Mouse (Mus musculus): Measurements from ENCODE around the gene Wdr93. TPM values are rescaled to one million over a fixed set of nuclear protein-coding genes. Genes with fewer than 3 reads are reported as not detected.

Wdr93 gene
- total RNA-seq, 2 experiments from 2014 or later: 1.6 to 2.0 TPM

GRCm38 (mm10) chr7:79800336-79800735 lies 57.4 kb downstream of the Wdr93 start:
- DNase-seq: no peak

DNA sequence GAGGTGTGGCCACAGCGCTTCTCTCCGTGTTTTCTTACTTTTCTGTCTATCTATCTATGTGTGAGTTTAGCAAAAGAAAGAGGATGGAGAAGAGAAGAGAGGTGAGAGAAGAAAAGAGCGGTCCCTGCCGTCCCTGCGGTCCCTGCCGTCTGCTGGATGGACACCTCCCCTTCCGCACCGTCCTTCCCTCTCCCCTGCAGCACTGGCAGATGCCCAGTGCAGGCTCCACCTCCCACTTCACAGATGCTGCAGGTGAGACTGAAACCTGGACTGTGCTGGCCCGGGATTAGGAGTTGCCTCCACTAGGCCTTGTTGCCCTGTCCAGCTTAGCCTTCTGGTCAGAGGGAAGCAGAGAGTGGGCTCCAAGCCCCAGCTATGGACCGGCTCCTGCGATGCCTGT lies 58.4 kb downstream of the Wdr93 start:
- DNase-seq: no peak

GRCm38 (mm10) chr7:79802037-79802436 lies 59.1 kb downstream of the Wdr93 start:
- no peak for DNase-seq

GRCm38 (mm10) chr7:79803887-79804286 lies 60.9 kb downstream of the Wdr93 start:
- peak; percentile 79 to 84 for DNase-seq

DNA sequence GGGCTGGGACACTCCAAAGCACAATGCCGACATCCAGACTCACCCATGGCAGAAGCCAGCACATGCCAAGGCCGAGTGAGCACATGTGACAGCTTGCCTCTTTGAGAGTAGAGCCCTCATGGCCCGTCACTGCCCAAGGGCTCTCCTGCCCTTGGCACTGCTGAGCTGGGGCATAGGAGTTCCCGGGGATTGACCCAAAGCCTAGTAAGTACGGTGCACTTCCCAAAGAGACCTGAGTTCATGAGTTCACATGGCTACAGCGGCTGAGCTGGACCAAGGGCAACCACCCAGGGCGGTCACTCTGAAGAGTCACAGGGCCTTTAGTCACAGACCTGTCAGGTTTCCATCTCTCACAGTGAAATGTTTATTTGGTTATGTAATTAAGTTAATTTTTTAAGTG lies 65.6 kb downstream of the Wdr93 start:
- DNase-seq: peak; percentile 32 to 59

DNA sequence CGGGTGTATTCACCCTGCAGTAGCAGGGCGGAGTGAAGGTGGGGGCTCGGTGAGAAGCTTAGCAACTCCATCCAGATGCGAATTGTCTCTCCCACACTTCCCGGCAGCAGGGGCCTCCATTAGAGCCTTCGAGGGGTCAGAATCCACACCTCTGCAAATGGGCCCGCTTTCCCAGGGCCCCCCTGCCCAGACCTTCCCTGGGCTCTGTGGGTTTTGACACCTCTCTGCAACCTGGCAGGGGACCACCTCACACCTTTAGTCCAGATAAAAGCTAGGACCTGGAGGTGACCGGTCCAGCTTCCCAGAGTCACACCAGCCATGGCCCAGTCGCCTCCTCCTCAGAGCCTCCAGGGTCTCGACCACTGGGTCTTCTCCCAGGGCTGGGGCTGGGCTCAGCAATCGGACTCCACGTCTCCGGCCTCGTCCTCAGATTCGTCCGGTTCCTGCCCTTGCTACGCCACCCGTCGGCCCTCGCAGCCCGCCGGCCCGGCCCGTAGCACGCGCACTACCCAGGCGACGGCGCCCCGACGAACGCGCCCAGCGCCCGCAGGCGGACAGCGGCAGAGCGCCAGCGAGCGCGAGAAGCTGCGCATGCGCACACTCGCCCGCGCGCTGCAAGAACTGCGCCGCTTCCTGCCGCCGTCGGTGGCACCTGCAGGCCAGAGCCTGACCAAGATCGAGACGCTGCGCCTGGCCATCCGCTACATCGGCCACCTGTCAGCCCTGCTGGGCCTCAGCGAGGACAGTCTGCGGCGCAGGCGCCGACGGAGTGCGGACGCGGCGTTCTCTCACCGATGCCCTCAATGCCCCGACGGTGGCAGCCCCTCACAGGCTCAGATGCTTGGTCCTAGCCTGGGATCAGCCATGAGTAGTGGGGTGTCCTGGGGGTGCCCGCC lies 67.9 kb downstream of the Wdr93 start, which contains the start of gene Mesp2:
Mesp2 (plus strand) TSS at position 117 of the 896 bp plus-strand sequence.
- peak; percentile 77 to 87 for DNase-seq

DNA sequence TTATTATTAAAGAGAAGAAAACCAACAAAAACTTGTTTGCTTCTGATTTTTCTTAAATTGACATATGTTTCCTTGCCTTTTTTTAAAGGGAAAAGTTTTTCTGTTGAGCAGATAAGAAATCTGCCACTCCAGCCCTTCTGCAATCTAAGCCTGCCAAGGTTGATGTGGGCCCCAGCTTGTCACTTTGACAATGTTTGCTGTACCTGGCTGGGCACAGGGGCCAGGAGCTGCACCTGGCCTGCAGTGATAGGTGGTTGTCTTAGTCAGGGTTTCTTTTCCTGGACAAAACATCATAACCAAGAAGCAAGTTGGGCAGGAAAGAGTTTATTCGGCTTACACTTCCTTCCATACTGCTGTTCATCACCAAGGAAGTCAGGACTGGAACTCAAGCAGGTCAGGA lies 70.4 kb downstream of the Wdr93 start:
- DNase-seq: no peak

GRCm38 (mm10) chr7:79818321-79818720 lies 75.4 kb downstream of the Wdr93 start:
- DNase-seq: no peak

GRCm38 (mm10) chr7:79819515-79819914 lies 76.6 kb downstream of the Wdr93 start:
- DNase-seq: no peak

GRCm38 (mm10) chr7:79819996-79820395 lies 77.0 kb downstream of the Wdr93 start:
- DNase-seq: no peak

DNA sequence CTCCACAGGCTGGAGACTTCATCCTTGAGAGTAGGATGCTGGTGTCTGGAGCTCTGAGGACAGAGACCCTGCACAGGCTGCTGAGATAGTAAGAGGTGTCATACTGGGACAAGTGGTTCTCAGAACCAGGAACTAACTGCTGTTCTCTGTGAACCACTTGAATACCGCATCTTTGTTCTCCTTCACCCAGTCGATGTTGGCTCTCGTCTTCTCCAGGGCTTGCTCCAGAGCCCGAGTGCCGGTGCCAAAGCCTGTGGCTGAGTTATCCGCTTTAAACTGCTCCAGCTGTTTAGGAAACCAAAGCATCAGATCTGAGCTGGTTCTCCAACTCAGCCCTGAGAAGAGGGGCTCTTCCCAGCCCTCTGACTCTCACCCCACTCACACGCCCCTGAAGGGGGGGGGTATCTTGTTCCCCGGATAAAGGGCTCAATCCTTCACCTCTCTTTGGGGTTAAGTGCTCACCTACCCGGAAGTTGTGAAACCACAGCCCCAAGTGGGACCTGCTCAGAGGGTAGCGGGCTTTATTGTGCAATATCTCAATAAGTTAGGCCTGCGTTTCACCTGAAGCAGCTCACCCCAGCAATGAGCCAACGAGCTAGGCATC lies 79.2 kb downstream of the Wdr93 start:
- no peak for DNase-seq

GRCm38 (mm10) chr7:79828341-79828740 lies 85.4 kb downstream of the Wdr93 start:
- no peak for DNase-seq

GRCm38 (mm10) chr7:79831145-79831544 lies 88.2 kb downstream of the Wdr93 start:
- no peak for DNase-seq

DNA sequence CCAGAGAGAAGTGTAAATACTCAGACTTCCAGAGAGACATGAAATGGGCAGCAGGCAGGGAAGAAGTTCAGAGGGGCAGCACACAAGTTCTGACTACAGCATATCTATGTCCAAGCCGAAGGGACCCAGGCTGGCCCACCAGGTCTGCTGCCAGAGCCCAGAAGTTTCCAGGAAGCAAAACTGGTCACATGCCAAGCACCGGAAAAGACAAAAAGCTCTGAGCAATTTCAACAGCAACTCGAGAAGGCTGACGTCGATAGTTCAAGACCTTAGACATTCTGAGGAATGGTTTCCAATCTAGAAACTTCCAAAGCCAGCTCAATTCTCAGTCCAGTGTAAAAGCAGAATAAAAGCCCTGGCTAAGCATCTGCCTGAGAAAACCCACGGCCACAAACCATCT lies 88.6 kb downstream of the Wdr93 start:
- no peak for DNase-seq

DNA sequence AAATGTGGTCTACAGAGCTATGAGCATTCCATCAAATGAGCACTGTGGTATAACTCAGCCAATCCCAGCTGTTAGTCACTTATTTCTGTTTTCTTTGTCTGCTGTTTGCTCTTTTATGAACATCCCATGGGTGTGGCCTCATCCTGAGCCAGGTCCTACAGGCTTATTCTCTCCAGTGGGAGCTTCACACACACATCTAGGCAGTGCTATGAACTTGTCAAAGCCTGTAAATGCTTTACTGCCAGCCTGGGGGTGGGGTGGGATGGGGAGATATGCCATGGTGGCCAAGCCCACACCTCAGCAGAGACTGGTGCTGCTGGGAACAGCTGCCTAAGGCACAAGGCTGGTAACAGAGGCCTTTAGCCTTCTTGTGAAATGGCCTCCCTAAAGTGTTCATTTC lies 90.0 kb downstream of the Wdr93 start:
- no peak for DNase-seq

DNA sequence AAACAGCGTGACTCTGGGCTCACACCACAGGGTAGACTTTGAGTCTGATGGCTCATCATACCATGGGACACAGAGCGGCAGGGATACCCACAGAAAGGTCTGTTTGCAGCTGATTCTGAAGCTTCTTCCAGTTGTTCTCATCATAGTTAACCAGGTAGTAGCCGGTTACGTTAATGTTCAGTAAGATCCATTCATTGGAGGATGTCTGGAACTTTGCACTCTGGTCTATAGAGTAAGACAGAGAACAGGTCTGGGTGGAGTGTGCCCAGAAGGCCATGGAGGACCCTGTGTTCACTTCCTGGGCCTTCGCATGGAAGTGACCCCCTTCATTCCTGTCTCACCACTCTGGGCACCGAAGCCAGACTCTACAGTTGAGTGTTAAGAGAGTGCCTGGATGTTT lies 92.2 kb downstream of the Wdr93 start:
- DNase-seq: no peak

Other genes with a start within 250 kb of the Wdr93 start
- 10 to 100 TPM; 16.5 to 56.2 TPM for gene Rhcg, start 125.5 kb upstream of the Wdr93 start, total RNA-seq (2021)
- under 1 TPM; 0.49 to 0.50 TPM for gene Ticrr, start 83.0 kb upstream of the Wdr93 start, total RNA-seq (2021)
- 1 to 10 TPM; 4.1 TPM for gene Kif7, start 27.4 kb upstream of the Wdr93 start, total RNA-seq (2021)
- 100 to 1,000 TPM; 500 to 527 TPM for gene Plin1, start 10.3 kb upstream of the Wdr93 start, total RNA-seq (2021)
- 10 to 100 TPM; 49.2 to 49.3 TPM for gene Pex11a, start within 50 bp of the Wdr93 start, total RNA-seq (2021)
- not detected for gene Mesp1, start 50.6 kb downstream of the Wdr93 start, total RNA-seq (2021)
- gene Mesp2, start 67.6 kb downstream of the Wdr93 start, total RNA-seq (2021): under 1 TPM; 0.26 to 0.79 TPM
- gene Anpep, start 117.9 kb downstream of the Wdr93 start, total RNA-seq (2021): 10 to 100 TPM in 1 of 2 experiments, 1 to 10 TPM in 1; 9.2 to 10.8 TPM
- gene Ap3s2, start 177.5 kb downstream of the Wdr93 start, total RNA-seq (2021): 10 to 100 TPM; 25.8 to 30.7 TPM
- 10 to 100 TPM; 15.2 to 21.2 TPM for gene Arpin, start 192.2 kb downstream of the Wdr93 start, total RNA-seq (2021)